ENCODE assay signal across 15 mouse cellular contexts in the genomic region with DNA sequence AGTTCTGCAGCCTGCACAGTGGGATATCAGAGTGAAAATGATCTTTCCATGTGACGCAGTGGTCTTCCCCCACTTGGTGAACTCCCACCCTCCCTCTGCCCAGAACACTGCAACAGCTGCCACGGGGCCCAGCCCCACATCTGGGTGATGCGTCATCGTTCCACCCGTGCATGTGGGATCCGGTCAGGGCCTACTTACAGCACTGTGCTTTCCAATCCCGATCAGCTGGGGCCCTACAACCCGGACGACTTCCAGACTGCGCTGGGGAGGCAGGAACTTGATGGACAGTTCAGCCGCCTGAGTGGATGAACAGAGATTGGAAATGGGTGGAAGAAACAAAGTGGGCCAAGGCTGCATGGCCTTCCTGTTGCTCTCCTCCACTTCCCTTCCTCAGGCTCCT.
"Had no signal": no experiment of that assay in that cellular context is flagged by ENCODE, and none has a peak within 500 bp of the region (broad histone marks: within the 10 kb centered on the region; RNA-seq: fewer than 3 reads in every experiment).

No protein-coding gene starts in this region.

- H3K9ac ChIP-seq: lung, embryonic 14.5 days; midbrain, embryonic 12.5 days; neural tube, embryonic 12.5 days; stomach, embryonic 15.5 days had no signal

- H3K4me3 ChIP-seq: midbrain, embryonic 10.5 days; midbrain, embryonic 12.5 days; neural tube, embryonic 12.5 days; stomach, embryonic 15.5 days had no signal

- H3K4me1 ChIP-seq: midbrain, embryonic 10.5 days; midbrain, embryonic 12.5 days; neural tube, embryonic 12.5 days had no signal

- ATAC-seq: midbrain, embryonic 16.5 days had no signal

- H3K27ac ChIP-seq: midbrain, embryonic 10.5 days; midbrain, embryonic 12.5 days; neural tube, embryonic 12.5 days; stomach, embryonic 15.5 days; stomach, postnatal 0 days had no signal

- H3K27me3 ChIP-seq: midbrain, embryonic 12.5 days; neural tube, embryonic 12.5 days; stomach, embryonic 15.5 days had no signal

- DNase-seq: lung, adult 18-20 months; lung, embryonic 14.5 days; lung, postnatal 10 days; lung, postnatal 4 days; midbrain, embryonic 14.5 days; right cerebral cortex, postnatal 14 days; thymus, adult 2 months; thymus, postnatal 25 days; thymus, postnatal 4 days had no signal

- H3K4me2 ChIP-seq: lung, embryonic 14.5 days; midbrain, embryonic 12.5 days; neural tube, embryonic 12.5 days; stomach, embryonic 15.5 days had no signal

- H3K9me3 ChIP-seq: midbrain, embryonic 10.5 days; midbrain, embryonic 12.5 days; neural tube, embryonic 12.5 days; stomach, embryonic 15.5 days had no signal
